Comparison of ENCODE assay signal across 8 mouse cellular contexts in the genomic region with DNA sequence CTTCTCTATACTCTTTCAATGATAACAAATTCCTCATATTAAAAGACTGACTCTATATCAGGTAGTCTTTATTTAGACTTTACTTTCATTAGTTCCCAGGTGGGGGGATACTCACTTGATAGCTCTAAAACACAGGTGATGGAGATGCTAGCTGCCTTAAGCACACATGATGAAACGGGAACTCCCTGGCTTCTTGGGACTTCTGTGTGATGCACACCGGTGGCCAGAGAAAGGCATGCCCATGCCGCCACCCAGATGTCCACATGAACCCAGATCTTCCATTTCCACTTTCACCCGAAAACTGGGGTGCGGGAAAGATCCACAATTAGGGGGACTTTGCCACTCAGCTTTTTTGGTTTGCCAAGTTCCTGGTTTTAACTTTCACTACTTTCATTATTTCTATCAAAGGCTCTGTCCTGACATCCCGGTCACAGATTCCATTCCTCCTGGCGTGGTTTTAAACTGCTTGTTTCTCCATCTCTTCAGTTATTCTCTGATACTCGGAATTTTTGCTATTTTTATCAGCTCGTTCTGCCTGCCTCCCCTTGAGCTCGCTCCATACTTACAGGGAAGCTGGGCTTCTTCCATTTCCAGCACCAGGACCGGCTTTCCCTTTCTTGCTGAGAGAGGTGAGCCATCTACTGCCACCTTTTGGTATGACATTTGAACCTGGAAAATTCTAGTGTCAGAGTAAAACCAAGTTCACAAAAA. TPM values are rescaled to one million over a fixed set of nuclear protein-coding genes. Genes with fewer than 3 reads are reported as not detected.
DNase-seq lines count a peak whose midpoint lies in the region; ATAC-seq and TF ChIP-seq lines count a peak whose summit lies in the region.

No protein-coding gene starts in this region.

- no peak for ATAC-seq in lung, embryonic 14.5 days (ENCODE audit: insufficient read depth)

- H3K4me1 ChIP-seq in hindbrain, embryonic 10.5 days (replicated peaks) = peaks cover 14% of the 10 kb centered on the region
- no peaks in the 10 kb centered on the region for H3K4me1 ChIP-seq in lung, embryonic 14.5 days (ENCODE audit: insufficient read depth)
- H3K4me1 ChIP-seq in olfactory bulb, adult 2 months (ENCODE audit: control insufficient read depth, insufficient read depth, low read length) = no peaks in the 10 kb centered on the region

- H3K4me2 ChIP-seq in lung, embryonic 14.5 days = peak overlapping the region; percentile 62

- H3K27ac ChIP-seq in hindbrain, embryonic 10.5 days = no peak overlapping the region
- H3K27ac ChIP-seq in layer of hippocampus, adult 2 months = no peak overlapping the region
- H3K27ac ChIP-seq in lung, embryonic 14.5 days (ENCODE audit: low read depth) = no peak overlapping the region
- H3K27ac ChIP-seq in olfactory bulb, adult 2 months (ENCODE audit: insufficient read depth, low read depth, low read length) = no peak overlapping the region

- TF ChIP-seq CTCF in layer of hippocampus, adult 2 months (conservative IDR thresholded peaks at IDR 0.05) = peak; percentile 89
- peak; percentile 78 for TF ChIP-seq CTCF in lung, embryonic 14.5 days (IDR thresholded peaks at IDR 0.05; ENCODE audit: low read depth)
- TF ChIP-seq CTCF in olfactory bulb, adult 2 months (IDR thresholded peaks at IDR 0.05; ENCODE audit: insufficient read depth, low read depth, low read length) = no peak

- DNase-seq in Muller cell, postnatal 12 days (ENCODE audit: inconsistent ontology term) = peak; percentile 69
- peak; percentile 63 for DNase-seq in c-Kit-positive CD71-negative TER-119-negative erythroid progenitor cells, embryonic 14.5 days (ENCODE audit: low read depth)
- DNase-seq in fibroblast of lung, adult 2 months (ENCODE audit: low read depth) = peak; percentile 28
- peak; percentile 46 for DNase-seq in hindbrain, embryonic 10.5 days (ENCODE audit: low spot score)
- DNase-seq in layer of hippocampus, adult 2 months (ENCODE audit: low spot score in 2 of 2) = peak; percentile 37 to 68
- DNase-seq in lung, embryonic 14.5 days = peak; percentile 86
- peak; percentile 15 to 16 for DNase-seq in urinary bladder, postnatal 36 days (ENCODE audit: low spot score in 2 of 2)

- no peak for TF ChIP-seq POLR2A in olfactory bulb, adult 2 months (IDR thresholded peaks at IDR 0.05; ENCODE audit: insufficient read depth, low read depth, low read length)

- H3K9me3 ChIP-seq in hindbrain, embryonic 10.5 days = no peaks in the 10 kb centered on the region
- no peaks in the 10 kb centered on the region for H3K9me3 ChIP-seq in lung, embryonic 14.5 days (ENCODE audit: low read depth, low read length)

- peak overlapping the region; percentile 48 for H3K9ac ChIP-seq in lung, embryonic 14.5 days

- peak overlapping the region; percentile 38 for H3K4me3 ChIP-seq in hindbrain, embryonic 10.5 days
- H3K4me3 ChIP-seq in layer of hippocampus, adult 2 months = peak overlapping the region; percentile 52
- peak overlapping the region; percentile 36 for H3K4me3 ChIP-seq in lung, embryonic 14.5 days (ENCODE audit: low read depth, low read length)
- peak overlapping the region; percentile 24; the same call in 1 of the 2 replicates for H3K4me3 ChIP-seq in olfactory bulb, adult 2 months (ENCODE audit: insufficient read depth, low read depth, low read length)

- 0 out of 2 replicates have a peak, but pooled peaks cover 9% of the 10 kb centered on the region for H3K27me3 ChIP-seq in hindbrain, embryonic 10.5 days (ENCODE audit: insufficient read depth, poor library complexity, severe bottlenecking)
- no peaks in the 10 kb centered on the region for H3K27me3 ChIP-seq in lung, embryonic 14.5 days (ENCODE audit: insufficient read depth, low read length)

- no peaks in the 10 kb centered on the region for H3K36me3 ChIP-seq in hindbrain, embryonic 10.5 days
- H3K36me3 ChIP-seq in lung, embryonic 14.5 days (ENCODE audit: insufficient read depth) = no peaks in the 10 kb centered on the region

- 36% methylated on average over 11 of the region's 11 CpGs for WGBS in hindbrain, embryonic 10.5 days
- 19% methylated on average over 11 of the region's 11 CpGs for WGBS in lung, embryonic 14.5 days
- WGBS in olfactory bulb, adult 2 months = 19% methylated on average over 11 of the region's 11 CpGs

RNA-seq across cellular contexts. Expression of gene Myb, which starts 27.9 kb away (rescaled TPM):
- polyA plus RNA-seq in hindbrain, embryonic 10.5 days (2016; fragmentation: Nextera tagmentation; extraction: Ambion mirVana) = 4.3 and 5.7 TPM in 2 replicates
- total RNA-seq in layer of hippocampus, adult 2 months (2021) = under 1 TPM; 0.44 to 0.66 TPM
- 4.0 and 4.1 TPM in 2 replicates for polyA plus RNA-seq in lung, embryonic 14.5 days (2014; fragmentation: Nextera tagmentation; extraction: Ambion mirVana)
- 82.4 and 178 TPM in 2 replicates for polyA plus RNA-seq in olfactory bulb, adult 2 months (2012; ENCODE audit: insufficient read depth, insufficient read length, low replicate concordance, missing spikeins)

Comparison
In these comparisons a context has a peak if more than half of its experiments do, and no peak if none do; other contexts are left out.
1. DNase-seq: peak in every context shown above with its lines; median percentile 86 in lung, embryonic 14.5 days; 69 in Muller cell, postnatal 12 days; 63 in c-Kit-positive CD71-negative TER-119-negative erythroid progenitor cells, embryonic 14.5 days; 52 in layer of hippocampus, adult 2 months; 46 in hindbrain, embryonic 10.5 days; 28 in fibroblast of lung, adult 2 months; 16 in urinary bladder, postnatal 36 days.
2. RNA of gene Myb, which starts 27.9 kb away (polyA plus RNA-seq): 82.4 to 178 TPM in olfactory bulb, adult 2 months; 4.3 to 5.7 TPM in hindbrain, embryonic 10.5 days and 4.0 to 4.1 TPM in lung, embryonic 14.5 days; every median in the first group is over 10 times any median in the second.
3. Peak in every context shown above with its lines, with median percentiles within 50 percentile points of each other: H3K4me3 ChIP-seq.